Mouse (Mus musculus): ENCODE measurements at regions not wholly inside any gene's neighbourhood (a gene's known extent, or its start where the extent isn't known, plus 50 kb on each side); places are given as distances from the start of the nearest gene placed in this dataset.

DNA sequence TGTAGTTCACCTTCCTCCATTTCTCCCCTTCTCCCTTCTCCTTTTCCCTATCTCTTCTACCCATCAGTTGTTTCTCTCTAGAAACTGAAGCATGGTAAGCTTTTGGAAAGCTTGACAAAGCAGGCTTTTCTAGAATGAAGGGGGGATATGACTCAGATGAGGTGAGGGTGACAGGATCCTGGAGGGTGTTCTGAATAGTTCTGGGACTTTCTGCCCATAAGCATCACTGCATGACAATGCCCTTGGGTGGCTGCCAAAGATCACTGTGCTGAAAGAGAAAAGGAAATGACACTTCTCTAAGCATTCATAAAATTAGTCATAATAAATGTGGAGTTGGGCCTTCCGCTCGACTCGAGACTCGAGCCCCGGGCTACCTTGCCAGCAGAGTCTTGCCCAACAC, 67.7 kb upstream of the Gpr158 start:
- H3K4me2 ChIP-seq (ENCODE audit: low read depth): no peak overlapping the region
- no peak overlapping the region for H3K9ac ChIP-seq (replicated peaks)
- H3K4me1 ChIP-seq (replicated peaks; ENCODE audit: control insufficient read depth in 2 of 2, insufficient read depth in 2 of 2, low read length in 1 of 2): no peaks in the 10 kb centered on the region
- no peak overlapping the region for H3K27ac ChIP-seq
- no peak for DNase-seq (ENCODE audit: low read depth in 3 of 3, low spot score in 3 of 3)
- no peaks in the 10 kb centered on the region for H3K36me3 ChIP-seq (replicated peaks; ENCODE audit: control insufficient read depth, insufficient read depth, low read depth)
- H3K9me3 ChIP-seq (ENCODE audit: control insufficient read depth, low read length): no peaks in the 10 kb centered on the region
- TF ChIP-seq CTCF (IDR thresholded peaks at IDR 0.05; ENCODE audit: low read depth) (no peak), EP300 (IDR thresholded peaks at IDR 0.05; ENCODE audit: low read depth) (no peak)
- no peak overlapping the region for H3K4me3 ChIP-seq (ENCODE audit: insufficient read depth in 1 of 2, low read depth in 2 of 2, low read length in 2 of 2)
- ATAC-seq (ENCODE audit: insufficient read depth): no peak
- no peaks in the 10 kb centered on the region for H3K27me3 ChIP-seq (ENCODE audit: control insufficient read depth, insufficient read depth, low read length)
- WGBS (ENCODE audit: insufficient replicate concordance): 77% methylated on average over 5 of the region's 5 CpGs

Data from liver, embryonic 14.5 days (tissue).